Mouse (Mus musculus): ENCODE results near the gene Wdr83.

DNA sequence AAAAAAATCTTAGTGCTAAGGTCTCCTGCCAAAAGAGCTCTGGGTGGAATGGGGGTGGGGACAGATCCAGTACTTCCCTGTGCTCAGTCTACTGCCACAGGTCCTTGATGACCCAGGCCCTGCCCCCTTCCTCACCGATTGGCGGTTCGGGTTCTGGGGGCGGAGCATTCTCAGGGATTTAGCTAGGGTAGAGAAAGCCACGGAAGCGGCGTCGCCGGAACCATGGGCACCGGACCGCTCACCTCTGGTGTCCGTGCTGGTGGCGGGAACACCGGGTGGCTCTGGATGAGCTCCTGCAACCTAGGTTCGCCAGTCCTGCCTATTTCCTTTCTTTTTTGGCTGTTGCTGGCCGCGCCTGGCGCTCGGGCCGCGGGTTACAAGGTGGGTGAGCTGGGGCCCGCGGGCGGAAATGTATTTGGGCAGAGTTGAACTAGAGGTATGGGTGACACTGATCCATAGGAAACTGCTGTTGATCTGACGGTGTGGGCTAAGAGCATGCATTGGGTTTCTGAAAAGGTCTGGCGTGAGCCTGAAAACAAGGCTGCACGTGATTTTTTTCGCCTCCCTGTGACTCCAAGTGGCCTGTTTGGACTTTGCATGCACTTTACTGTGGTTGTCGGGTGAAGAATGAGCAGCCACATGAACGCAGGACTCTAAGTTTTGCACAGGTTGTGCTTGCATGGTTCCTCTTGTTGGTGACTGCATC is 2.2 kb upstream of the Wdr83 start, which contains the start of gene Man2b1:
- no peak for TF ChIP-seq CTCF (IDR thresholded peaks at IDR 0.05; ENCODE audit: low read depth, low read length)
- peak; percentile 99 for TF ChIP-seq POLR2A (IDR thresholded peaks at IDR 0.05; ENCODE audit: borderline replicate concordance, low read depth, low read length)
